Mouse (Mus musculus) embryo, embryonic 11 days (tissue): ENCODE data around the gene Pdcd1lg2.

ENCODE experiments used
- DNase-seq: peaks from one replicate; pipeline ENCODE4 v3.0.0-alpha.2; 2015

Gene Pdcd1lg2

GRCm38 (mm10) chr19:29410619-29411018 lies at the start of gene Pdcd1lg2:
Gene Pdcd1lg2, plus strand, starts transcription at chr19:29410919.
- no peak for DNase-seq

DNA sequence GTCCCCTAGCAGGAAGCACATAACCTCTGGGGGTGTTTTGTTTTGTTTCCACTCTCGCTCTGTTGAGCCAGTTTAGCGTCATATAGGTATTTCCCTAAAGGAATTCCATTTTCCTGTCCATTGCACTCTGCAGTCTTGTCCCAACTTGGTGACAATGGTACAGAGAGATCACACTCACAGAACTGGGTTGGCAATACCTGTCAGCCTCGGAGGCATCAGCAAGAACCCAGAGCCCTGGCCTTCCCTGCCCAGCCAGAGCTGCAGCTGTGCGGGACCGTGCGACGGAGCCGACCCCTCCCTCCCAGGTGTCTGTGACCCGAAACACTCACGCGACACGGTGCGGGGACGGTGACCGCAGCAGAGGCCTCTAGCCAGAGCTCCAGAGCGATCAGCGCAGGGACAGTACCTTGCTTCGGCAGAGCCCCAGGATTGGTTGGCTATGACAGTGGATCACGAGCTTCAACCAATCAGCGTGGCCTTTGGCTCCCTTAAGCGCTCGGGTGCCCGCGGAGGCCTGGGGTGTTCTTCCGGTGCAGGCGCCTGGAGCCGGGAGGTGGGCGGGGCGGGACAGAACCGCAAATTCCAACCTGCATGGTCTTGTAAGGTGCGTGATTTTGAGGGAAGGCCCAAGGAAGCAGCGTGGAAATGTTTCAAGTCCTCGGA lies 49.1 kb upstream of the Pdcd1lg2 start:
- DNase-seq, result peak; percentile 94

- DNase-seq, result no peak
Measured at GRCm38 (mm10) chr19:29362173-29362930, 48.4 kb upstream of the Pdcd1lg2 start.

DNA sequence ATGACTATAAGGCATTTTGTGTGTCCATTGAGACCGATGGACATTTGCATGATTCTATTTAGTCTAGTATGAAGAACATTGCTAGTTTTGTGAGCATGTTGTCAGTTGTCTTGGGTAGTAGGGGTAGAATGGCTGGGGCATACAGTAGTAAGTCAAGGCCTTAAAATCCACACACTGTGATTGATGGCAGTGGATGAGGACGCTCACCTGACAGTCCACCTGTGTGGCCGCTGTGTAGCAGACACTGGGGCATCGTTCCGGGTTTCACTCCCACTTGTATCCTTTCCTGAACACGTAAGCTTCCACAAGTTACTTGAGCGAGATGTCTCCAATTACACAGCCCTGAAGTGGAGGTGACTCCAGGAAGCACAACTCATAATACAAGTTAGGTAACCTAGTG lies 47.2 kb upstream of the Pdcd1lg2 start:
- no peak for DNase-seq

DNA sequence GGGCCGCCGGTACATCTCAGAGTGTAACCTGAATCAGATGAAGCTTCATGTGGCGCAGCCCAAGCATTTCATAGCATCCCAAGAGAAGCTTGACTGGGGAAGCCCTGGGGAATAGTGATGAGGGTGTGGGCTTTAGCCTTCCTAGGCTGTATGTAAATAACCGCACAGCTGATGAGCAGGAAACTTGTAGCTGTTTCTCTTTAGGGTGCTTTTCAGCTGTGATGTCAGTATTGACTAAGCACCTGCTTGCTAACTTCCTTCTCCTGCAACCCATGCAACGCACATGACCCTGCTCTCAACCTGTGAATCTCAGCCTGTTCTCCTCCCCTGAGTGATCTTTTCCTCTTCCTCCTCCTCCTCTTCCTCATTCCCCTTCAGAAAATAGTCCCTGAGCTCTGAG lies 46.6 kb upstream of the Pdcd1lg2 start:
- no peak for DNase-seq

GRCm38 (mm10) chr19:29365105-29365504 lies 45.6 kb upstream of the Pdcd1lg2 start:
- no peak for DNase-seq

DNA sequence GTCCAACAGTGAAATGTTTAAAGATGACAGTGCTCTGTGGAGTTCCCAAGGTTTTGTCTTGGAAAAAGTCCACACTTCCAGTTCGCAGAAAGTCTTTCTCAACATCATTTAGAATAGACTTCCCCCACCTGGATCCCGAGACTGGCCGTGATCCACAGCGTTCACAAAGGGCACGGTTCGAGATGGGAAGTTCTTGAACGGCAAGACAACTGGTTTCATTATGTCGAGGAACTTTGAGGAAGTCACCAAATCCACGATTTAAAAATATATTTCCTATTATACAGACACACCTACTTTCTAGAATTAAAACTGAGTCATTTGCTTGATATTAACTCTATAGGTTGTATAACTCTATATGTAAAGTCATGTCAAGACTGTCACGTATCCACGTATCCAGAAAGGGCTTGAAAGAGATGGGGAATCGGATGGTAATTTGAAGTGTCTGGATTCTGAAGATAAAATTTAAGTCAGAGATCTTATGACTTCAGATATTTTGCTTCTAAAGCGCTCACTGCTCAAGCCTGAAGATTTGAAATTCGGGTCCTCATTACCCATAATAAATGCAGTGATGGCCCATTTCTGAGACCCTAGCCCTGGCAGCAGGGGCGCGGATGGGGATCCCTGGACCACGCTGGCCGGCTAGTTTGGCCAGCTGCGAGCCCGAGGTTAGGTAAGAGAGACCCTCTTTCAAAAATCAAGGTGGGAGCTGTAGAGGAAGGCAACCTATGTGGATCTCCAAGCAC lies 44.3 kb upstream of the Pdcd1lg2 start:
- no peak for DNase-seq

- peak; percentile 76 for DNase-seq
Measured at GRCm38 (mm10) chr19:29366969-29367622, 43.6 kb upstream of the Pdcd1lg2 start, which contains the start of the genes Plgrkt and Cd274. Gene Plgrkt, minus strand, starts transcription at chr19:29367390. Gene Cd274, plus strand, starts transcription at chr19:29367455.

GRCm38 (mm10) chr19:29368041-29368440 lies 42.7 kb upstream of the Pdcd1lg2 start:
- DNase-seq, result no peak

DNA sequence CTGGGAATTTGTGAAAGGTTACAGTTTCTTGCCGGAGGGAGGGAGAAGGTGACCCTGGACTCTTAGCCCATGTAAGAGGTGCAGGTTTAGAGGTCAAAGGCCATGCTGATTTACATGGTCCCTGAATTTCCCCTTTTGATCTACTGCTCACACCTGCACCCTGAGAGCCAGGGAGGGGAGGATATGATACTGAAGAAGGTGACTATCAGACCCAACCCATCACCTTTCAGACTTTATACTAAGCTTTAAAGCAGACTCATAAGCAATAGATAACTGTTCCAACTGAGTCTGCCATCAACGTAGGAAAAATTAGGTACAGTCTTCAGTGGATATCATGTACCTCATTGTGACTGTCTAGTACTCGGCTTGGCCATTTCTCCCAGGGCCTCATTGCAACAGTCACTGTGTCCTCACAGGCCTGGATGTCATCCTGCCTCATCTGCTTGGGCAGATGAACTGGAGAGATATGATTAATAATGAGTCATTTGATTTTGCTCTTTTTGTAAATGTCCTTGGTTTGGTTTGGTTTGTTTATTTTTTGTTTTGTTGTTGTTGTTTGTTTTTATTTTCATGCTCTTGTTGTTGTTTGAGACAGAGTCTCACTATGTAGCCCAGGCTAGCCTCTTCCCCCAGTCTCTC lies 41.9 kb upstream of the Pdcd1lg2 start:
- DNase-seq, result no peak

DNA sequence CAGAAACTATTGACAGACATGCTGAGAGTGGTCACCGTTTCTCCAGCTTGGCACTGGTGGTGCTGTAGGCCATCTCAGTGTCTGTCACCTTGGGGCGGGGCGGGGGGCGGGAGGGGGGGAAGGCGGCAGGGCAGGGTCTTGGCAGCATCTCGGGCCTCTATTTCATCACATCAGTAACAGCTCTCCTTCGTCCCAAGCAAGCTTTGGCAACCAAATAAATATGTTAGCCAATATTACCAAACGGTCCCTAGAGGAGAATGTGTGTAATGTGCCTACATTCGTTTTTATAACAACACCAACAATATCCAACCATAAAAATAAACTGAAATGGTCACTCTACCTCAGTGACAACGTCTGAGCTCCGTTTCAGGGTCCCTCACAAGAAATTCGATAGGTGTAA lies 40.6 kb upstream of the Pdcd1lg2 start:
- DNase-seq, result no peak

DNA sequence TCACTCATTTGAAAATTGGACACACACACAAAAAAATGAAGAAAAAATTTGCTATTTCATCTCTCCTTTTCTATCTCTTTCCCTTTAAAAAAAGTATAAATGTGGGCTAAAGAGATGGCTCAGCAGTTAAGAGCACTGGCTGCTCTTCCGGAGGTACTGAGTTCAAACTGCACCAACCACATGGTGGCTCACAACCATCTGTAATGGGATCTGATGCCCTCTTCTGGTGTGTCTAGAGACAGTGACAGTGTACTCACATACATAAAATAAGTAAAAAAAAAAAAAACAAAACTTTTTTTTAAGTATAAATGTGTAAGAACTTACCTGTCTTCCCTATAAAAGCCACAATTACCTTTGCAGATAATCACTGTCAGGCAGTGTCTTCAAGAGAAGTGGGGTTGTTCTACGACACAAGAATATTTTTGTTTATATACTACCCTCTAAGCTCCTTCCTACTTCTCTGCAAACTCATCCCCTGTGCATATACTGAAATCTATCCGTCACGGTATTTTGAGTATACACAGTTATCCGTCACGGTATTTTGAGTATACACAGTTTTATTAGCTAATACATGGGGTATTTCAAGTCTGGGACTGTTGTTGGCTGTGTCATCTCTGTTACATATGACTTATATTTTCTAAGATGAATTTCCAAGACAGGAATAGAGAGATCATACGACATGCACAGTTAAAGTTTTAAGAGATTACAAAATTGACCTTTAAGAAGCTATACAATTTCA lies 40.0 kb upstream of the Pdcd1lg2 start:
- no peak for DNase-seq

- DNase-seq, result no peak
Measured at GRCm38 (mm10) chr19:29371284-29372081, 39.2 kb upstream of the Pdcd1lg2 start.

DNA sequence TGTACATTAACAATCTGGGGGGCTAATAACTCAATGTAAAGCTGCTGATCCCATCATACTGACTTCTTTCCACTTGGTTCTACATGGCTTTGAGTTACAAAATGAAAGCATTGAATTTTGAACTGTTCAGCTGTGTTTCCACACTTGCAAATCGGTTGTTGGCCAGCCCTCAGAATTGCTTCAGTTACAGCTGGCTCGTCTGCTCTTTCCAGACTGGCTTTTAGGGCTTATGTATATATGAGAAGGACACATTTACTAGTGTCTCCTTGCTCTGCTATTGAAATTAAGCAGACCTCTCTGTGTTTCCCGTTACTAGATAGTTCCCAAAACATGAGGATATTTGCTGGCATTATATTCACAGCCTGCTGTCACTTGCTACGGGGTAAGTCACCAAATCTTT lies 38.6 kb upstream of the Pdcd1lg2 start:
- no peak for DNase-seq

DNA sequence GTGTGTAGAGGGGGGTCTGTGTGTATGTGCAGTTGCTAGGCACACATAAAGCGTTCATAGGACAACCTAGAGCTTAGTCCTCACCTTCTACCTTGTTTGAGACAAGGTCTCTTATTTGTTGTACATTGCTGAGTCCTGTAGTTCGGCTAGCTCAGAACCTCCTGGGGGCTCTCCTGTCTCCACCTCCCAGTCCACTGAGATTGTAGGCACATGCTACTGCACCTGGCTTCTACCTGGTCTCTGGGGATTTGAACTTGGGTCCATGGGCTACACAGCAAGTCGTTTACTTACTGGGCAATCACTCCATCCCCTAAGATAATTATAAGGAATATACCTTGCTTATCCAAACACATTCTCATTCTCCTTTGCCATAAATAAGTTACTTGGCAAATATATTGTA lies 38.1 kb upstream of the Pdcd1lg2 start:
- no peak for DNase-seq

DNA sequence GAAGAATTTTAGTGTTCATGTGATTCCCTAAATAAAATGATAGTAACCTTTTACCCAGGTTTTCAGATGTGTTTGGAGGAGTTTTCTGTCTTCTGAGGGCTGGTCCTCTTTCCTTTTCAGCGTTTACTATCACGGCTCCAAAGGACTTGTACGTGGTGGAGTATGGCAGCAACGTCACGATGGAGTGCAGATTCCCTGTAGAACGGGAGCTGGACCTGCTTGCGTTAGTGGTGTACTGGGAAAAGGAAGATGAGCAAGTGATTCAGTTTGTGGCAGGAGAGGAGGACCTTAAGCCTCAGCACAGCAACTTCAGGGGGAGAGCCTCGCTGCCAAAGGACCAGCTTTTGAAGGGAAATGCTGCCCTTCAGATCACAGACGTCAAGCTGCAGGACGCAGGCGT lies 37.3 kb upstream of the Pdcd1lg2 start:
- DNase-seq, result no peak

GRCm38 (mm10) chr19:29374947-29375346 lies 35.8 kb upstream of the Pdcd1lg2 start:
- DNase-seq, result no peak

DNA sequence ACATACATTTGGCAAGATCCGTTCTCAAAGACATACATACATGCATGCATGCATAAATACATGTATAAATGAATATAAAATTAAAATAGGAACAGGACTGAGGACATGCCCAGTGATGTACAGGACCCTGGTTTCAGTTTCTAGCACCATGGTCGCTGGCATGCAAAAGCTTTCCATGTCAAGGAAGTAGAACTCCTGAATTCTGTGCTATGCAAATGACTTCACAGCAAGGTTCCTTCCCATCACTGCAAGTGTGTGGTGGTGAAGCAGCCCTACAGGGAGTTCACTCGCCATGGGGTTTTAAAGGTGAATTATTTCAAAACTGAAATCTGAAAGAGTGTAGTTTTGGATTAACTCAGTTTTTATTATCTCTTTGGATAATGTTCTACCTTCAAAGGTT lies 34.3 kb upstream of the Pdcd1lg2 start:
- DNase-seq, result no peak

- DNase-seq, result no peak
Measured at GRCm38 (mm10) chr19:29379839-29380603, 30.7 kb upstream of the Pdcd1lg2 start.

- DNase-seq, result no peak
Measured at GRCm38 (mm10) chr19:29383368-29383767, 27.4 kb upstream of the Pdcd1lg2 start.
